Mouse (Mus musculus): ENCODE data around the gene Serpina7.

The Serpina7 gene

GRCm38 (mm10) chrX:139085077-139085476 is at the start of gene Serpina7:
Gene Serpina7, minus strand, starts transcription at chrX:139085236.
- no peak for DNase-seq (ENCODE audit: low read depth, low spot score)

GRCm38 (mm10) chrX:139134031-139134430 is 49.0 kb upstream of the Serpina7 start:
- DNase-seq (ENCODE audit: low read depth, low spot score) = no peak

- no peak for DNase-seq (ENCODE audit: low read depth, low spot score)
Observed at GRCm38 (mm10) chrX:139097197-139097596, 12.2 kb upstream of the Serpina7 start.

GRCm38 (mm10) chrX:139085943-139086342 is 907 bp upstream of the Serpina7 start, which contains the start of gene 4930513O06Rik:
Gene 4930513O06Rik, plus strand, starts transcription at chrX:139086243.
- DNase-seq (ENCODE audit: low read depth, low spot score) = no peak

GRCm38 (mm10) chrX:139078493-139078892 is 6.5 kb downstream of the Serpina7 start:
- no peak for DNase-seq (ENCODE audit: low read depth, low spot score)

- no peak for DNase-seq (ENCODE audit: low read depth, low spot score)
Observed at GRCm38 (mm10) chrX:139064078-139064477, 21.0 kb downstream of the Serpina7 start.

- no peak for DNase-seq (ENCODE audit: low read depth, low spot score)
Observed at GRCm38 (mm10) chrX:139053149-139053548, 31.9 kb downstream of the Serpina7 start.

- no peak for DNase-seq (ENCODE audit: low read depth, low spot score)
Observed at GRCm38 (mm10) chrX:139051976-139052375, 33.1 kb downstream of the Serpina7 start.

- no peak for DNase-seq (ENCODE audit: low read depth, low spot score)
Observed at GRCm38 (mm10) chrX:139041148-139041547, 43.9 kb downstream of the Serpina7 start.

- DNase-seq (ENCODE audit: low read depth, low spot score) = no peak
Observed at GRCm38 (mm10) chrX:139039314-139039713, 45.7 kb downstream of the Serpina7 start.

GRCm38 (mm10) chrX:139037666-139038065 is 47.4 kb downstream of the Serpina7 start:
- no peak for DNase-seq (ENCODE audit: low read depth, low spot score)
